Mouse (Mus musculus) A20 (cell line): Measurements from ENCODE around the gene Lamtor1.

Source experiments
- DNase-seq: peaks from one replicate; pipeline ENCODE4 v3.0.0-alpha.2; 2011; ENCODE audit warnings: low read depth, low spot score

Gene Lamtor1

GRCm38 (mm10) chr7:101955862-101956261 is 50.2 kb downstream of the Lamtor1 start:
- DNase-seq, result no peak

DNA sequence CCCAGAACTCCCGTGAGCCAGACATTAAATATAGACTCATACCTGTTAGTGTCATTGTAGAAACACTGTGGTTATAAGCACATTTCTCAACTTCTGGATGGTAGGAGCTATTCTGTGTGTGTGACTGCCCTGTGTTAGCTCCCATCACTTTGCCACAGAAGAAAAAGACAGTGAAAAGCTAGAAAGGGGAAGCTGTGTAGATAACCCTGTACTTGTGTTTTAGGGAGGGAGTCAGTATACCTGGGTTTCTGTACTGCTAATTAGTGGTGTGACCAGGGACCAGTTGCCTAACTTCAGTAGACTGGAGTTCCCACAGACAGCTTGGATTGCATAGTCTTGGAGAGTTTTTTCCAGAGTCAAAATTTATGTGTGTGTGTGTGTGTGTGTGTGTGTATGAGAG is 50.8 kb downstream of the Lamtor1 start:
- peak; percentile 40 for DNase-seq

GRCm38 (mm10) chr7:101956911-101957310 is 51.2 kb downstream of the Lamtor1 start:
- DNase-seq, result no peak

GRCm38 (mm10) chr7:101962829-101963228 is 57.1 kb downstream of the Lamtor1 start:
- no peak for DNase-seq

DNA sequence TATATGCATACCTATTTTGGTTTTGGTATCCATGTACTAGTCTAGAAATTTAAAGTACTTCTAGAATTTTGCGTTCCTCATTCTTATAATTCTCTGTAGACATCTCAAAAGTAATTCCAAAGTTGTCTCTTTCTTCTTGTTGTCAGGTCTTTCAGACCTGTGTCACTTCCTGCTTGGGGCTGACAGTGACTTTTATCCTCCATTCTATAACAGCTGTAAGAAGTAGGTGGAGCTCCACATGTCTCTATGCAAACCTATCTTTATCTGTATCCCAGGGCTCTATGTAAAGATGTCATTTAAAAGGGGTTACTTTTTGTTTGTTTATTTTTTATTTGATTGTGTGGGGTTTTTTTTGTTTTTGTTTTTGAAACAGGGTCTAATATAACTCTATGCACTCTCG is 57.9 kb downstream of the Lamtor1 start:
- DNase-seq, result no peak

DNA sequence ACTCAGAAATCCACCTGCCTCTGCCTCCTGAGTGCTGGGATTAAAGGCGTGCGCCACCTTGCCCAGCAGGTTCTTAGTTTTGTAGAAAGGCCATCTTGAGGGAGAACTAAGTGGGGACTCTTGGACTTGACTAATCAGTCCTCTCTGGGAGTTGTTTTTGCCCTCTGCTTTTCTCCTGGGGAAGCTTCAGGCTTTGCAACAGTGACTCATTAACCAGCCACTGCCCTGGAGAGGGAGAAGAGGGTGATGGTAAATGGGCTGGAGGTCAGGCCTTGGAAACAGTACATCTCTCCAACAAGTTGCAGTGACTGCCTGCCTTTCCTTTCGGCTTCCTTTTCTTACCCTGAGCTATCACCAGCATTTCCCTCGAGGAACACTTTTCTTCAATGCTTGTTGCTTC is 58.8 kb downstream of the Lamtor1 start:
- DNase-seq, result no peak

- DNase-seq, result no peak
Observed at GRCm38 (mm10) chr7:101965606-101966005, 59.9 kb downstream of the Lamtor1 start.

DNA sequence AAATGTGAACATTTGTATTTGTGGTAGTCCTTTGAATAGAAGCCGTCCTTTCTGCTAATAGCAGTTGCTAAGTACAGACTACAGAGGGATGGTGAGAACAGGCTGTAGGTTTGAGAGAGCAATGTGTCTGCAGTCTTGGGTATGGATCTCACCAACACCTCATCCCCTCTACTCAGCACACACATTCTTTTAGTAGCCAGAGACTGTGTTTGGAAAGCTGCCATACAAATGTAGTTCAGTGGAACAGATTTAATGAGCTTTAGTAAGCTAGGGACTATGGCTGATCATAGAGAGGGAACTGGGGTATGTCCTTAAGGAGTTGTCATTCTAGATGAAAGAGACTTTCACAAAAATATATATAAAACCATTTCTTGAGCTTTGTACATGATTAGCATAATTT is 61.6 kb downstream of the Lamtor1 start:
- no peak for DNase-seq

- DNase-seq, result no peak
Observed at GRCm38 (mm10) chr7:101968751-101969150, 63.0 kb downstream of the Lamtor1 start.

GRCm38 (mm10) chr7:101969694-101970428 is 64.2 kb downstream of the Lamtor1 start:
- peak; percentile 91 for DNase-seq

DNA sequence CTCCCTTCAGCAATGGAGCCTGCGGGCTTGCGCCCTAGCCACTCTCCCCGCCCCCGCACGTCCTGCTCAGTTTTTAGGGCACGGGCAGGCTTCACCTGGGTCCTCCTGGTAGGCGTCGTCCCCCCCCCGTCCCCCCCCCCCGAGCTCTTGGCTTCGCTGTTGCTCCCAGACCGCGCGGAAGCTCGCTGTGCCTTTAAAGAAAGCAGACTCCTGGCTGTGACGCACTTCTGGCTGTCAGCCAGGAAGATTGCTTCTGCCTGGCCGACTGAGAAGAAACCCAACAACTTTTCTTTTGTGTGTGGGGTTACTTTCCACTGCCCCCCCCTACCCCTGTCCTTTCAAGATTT is 64.7 kb downstream of the Lamtor1 start:
- peak; percentile 86 for DNase-seq

DNA sequence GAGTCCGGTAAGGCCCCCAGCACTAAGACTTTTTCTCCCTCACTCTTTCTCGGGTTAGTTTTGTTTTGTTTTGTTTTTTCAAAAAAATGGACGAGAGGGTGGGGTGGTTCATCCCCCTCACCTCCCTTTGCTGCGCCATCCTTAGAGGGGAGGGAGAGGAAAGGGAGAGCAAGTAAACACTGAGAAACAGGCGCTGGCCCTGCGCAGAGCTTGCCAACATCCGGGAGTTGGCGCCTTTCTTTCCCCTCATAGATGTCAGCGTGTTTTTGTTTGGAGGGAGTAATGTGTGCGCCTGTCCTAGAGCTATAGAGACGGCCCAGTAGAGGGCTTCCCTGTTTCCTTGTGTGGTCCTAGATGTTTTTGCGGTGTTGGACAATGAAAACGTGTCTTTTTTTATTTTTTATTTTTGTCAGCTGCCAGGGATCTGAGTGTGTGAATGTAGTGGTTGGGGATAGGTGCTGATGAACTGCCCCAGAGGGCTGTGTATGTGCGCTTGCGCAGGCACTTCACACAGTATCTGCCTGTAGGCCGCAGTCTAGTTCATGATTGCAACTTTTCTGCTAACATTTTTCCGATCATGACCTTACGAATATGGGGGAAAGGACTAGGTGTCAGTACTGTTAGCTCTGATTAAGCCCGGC is 65.2 kb downstream of the Lamtor1 start:
- DNase-seq, result peak; percentile 88

- DNase-seq, result no peak
Observed at GRCm38 (mm10) chr7:101971721-101972120, 66.0 kb downstream of the Lamtor1 start.

- DNase-seq, result no peak
Observed at GRCm38 (mm10) chr7:101973730-101974129, 68.0 kb downstream of the Lamtor1 start.

DNA sequence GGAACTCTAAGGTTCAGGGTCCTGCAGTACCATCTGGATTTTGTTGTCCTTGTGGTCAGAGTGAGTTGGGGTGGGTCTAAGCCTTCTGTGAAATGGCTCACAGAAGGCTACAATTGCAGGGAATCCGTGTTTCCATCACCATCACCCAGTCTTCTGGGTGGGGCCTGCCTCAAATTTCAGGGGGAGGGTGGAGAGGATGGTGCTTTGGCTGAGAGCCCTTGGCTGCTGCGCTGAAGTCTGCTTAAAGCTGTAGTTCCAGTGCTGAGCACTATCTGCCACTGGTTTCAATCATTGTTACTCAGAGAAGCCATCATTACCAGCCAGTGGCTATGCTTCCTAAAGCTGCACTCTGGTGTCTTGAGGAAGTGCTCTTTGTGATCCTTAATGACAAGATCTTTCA is 68.8 kb downstream of the Lamtor1 start:
- no peak for DNase-seq
